Mouse (Mus musculus) thymus, adult 2 months (tissue): ENCODE results near the gene Akt3.

Experiments used
- CTCF ChIP-seq: fragments of 200-500 bp; IDR thresholded peaks from 2 replicates; pipeline ENCODE4 v1.5.1; 2012; ENCODE audit warnings: mild to moderate bottlenecking, control low read depth, low read length, moderate library complexity, borderline replicate concordance; ENCODE audit not compliant: control insufficient read depth, poor library complexity, insufficient read depth; ENCODE audit errors: extremely low read depth
- POLR2A ChIP-seq: fragments of 200-500 bp; IDR thresholded peaks from 2 replicates; pipeline ENCODE4 v1.6.1; 2012; ENCODE audit warnings: mild to moderate bottlenecking, low read length, control low read depth, moderate library complexity; ENCODE audit not compliant: control insufficient read depth, poor library complexity, insufficient read depth; ENCODE audit errors: extremely low read depth

GRCm38 (mm10) chr1:176973356-176974088 lies 284.5 kb downstream of the Akt3 start:
- no peak for TF ChIP-seq CTCF
- TF ChIP-seq POLR2A: no peak
